Mouse (Mus musculus): ENCODE measurements around the gene Nrp2. TPM values are rescaled to one million over a fixed set of nuclear protein-coding genes. Genes with fewer than 3 reads are reported as not detected.

The Nrp2 gene
- polyA plus RNA-seq, 1 experiment from 2014 or later = 160 TPM

GRCm38 (mm10) chr1:62784084-62784392 lies 81.0 kb downstream of the Nrp2 start:
- Histone ChIP-seq H3K79me2 (ENCODE audit: inconsistent target) (no peaks in the 10 kb centered on the region), H3K27ac (no peak overlapping the region), H3K4me3 (ENCODE audit: inconsistent target) (no peak overlapping the region), H3K36me3 (ENCODE audit: inconsistent target) (peaks cover 92% of the 10 kb centered on the region)
- 84% methylated on average over 5 of the region's 5 CpGs for WGBS (ENCODE audit: missing documents)

- Histone ChIP-seq H3K27ac (no peak overlapping the region), H3K36me3 (ENCODE audit: inconsistent target) (peaks cover 90% of the 10 kb centered on the region), H3K79me2 (ENCODE audit: inconsistent target) (no peaks in the 10 kb centered on the region), H3K4me3 (ENCODE audit: inconsistent target) (no peak overlapping the region)
- WGBS (ENCODE audit: missing documents) = 30% methylated on average over 5 of the region's 5 CpGs
Measured at GRCm38 (mm10) chr1:62786255-62786654, 83.2 kb downstream of the Nrp2 start.

- H3K4me3 ChIP-seq (ENCODE audit: inconsistent target) = no peak overlapping the region
- 86% methylated on average over 6 of the region's 10 CpGs for WGBS (ENCODE audit: missing documents)
- peaks cover 88% of the 10 kb centered on the region for H3K36me3 ChIP-seq (ENCODE audit: inconsistent target)
- no peaks in the 10 kb centered on the region for H3K79me2 ChIP-seq (ENCODE audit: inconsistent target)
- H3K27ac ChIP-seq = no peak overlapping the region
Measured at GRCm38 (mm10) chr1:62787546-62787945, 84.5 kb downstream of the Nrp2 start.

- Histone ChIP-seq H3K4me3 (ENCODE audit: inconsistent target) (no peak overlapping the region), H3K36me3 (ENCODE audit: inconsistent target) (peaks cover 57% of the 10 kb centered on the region), H3K27ac (no peak overlapping the region), H3K79me2 (ENCODE audit: inconsistent target) (no peaks in the 10 kb centered on the region)
- WGBS (ENCODE audit: missing documents) = 75% methylated on average over 19 of the region's 19 CpGs
Measured at GRCm38 (mm10) chr1:62794223-62794895, 91.3 kb downstream of the Nrp2 start.

GRCm38 (mm10) chr1:62794896-62795255 lies 91.8 kb downstream of the Nrp2 start:
- Histone ChIP-seq H3K27ac (no peak overlapping the region), H3K4me3 (ENCODE audit: inconsistent target) (no peak overlapping the region), H3K79me2 (ENCODE audit: inconsistent target) (no peaks in the 10 kb centered on the region), H3K36me3 (ENCODE audit: inconsistent target) (peaks cover 52% of the 10 kb centered on the region)
- 92% methylated on average over 1 of the region's 2 CpGs for WGBS (ENCODE audit: missing documents)

- H3K4me3 ChIP-seq (ENCODE audit: inconsistent target) = no peak overlapping the region
- no peak overlapping the region for H3K27ac ChIP-seq
- H3K79me2 ChIP-seq (ENCODE audit: inconsistent target) = no peaks in the 10 kb centered on the region
- WGBS (ENCODE audit: missing documents) = 47% methylated on average over 27 of the region's 28 CpGs
- peaks cover 46% of the 10 kb centered on the region for H3K36me3 ChIP-seq (ENCODE audit: inconsistent target)
Measured at GRCm38 (mm10) chr1:62795307-62796037, 92.4 kb downstream of the Nrp2 start.

GRCm38 (mm10) chr1:62796038-62796647 lies 93.1 kb downstream of the Nrp2 start:
- H3K4me3 ChIP-seq (ENCODE audit: inconsistent target) = no peak overlapping the region
- H3K79me2 ChIP-seq (ENCODE audit: inconsistent target) = no peaks in the 10 kb centered on the region
- H3K27ac ChIP-seq = no peak overlapping the region
- WGBS (ENCODE audit: missing documents) = 74% methylated on average over 9 of the region's 9 CpGs
- peaks cover 41% of the 10 kb centered on the region for H3K36me3 ChIP-seq (ENCODE audit: inconsistent target)

GRCm38 (mm10) chr1:62799427-62799826 lies 96.3 kb downstream of the Nrp2 start:
- H3K4me3 ChIP-seq (ENCODE audit: inconsistent target) = no peak overlapping the region
- H3K36me3 ChIP-seq (ENCODE audit: inconsistent target) = peaks cover 28% of the 10 kb centered on the region
- H3K27ac ChIP-seq = no peak overlapping the region
- 90% methylated on average over 3 of the region's 4 CpGs for WGBS (ENCODE audit: missing documents)
- no peaks in the 10 kb centered on the region for H3K79me2 ChIP-seq (ENCODE audit: inconsistent target)

GRCm38 (mm10) chr1:62800351-62800750 lies 97.3 kb downstream of the Nrp2 start:
- Histone ChIP-seq H3K27ac (no peak overlapping the region), H3K4me3 (ENCODE audit: inconsistent target) (no peak overlapping the region), H3K79me2 (ENCODE audit: inconsistent target) (no peaks in the 10 kb centered on the region), H3K36me3 (ENCODE audit: inconsistent target) (peaks cover 23% of the 10 kb centered on the region; the same call in 1 of the 2 replicates)
- 88% methylated on average over 5 of the region's 5 CpGs for WGBS (ENCODE audit: missing documents)

- Histone ChIP-seq H3K79me2 (ENCODE audit: inconsistent target) (no peaks in the 10 kb centered on the region), H3K27ac (no peak overlapping the region), H3K36me3 (ENCODE audit: inconsistent target) (peaks cover 15% of the 10 kb centered on the region; the same call in 1 of the 2 replicates), H3K4me3 (ENCODE audit: inconsistent target) (no peak overlapping the region)
- 88% methylated on average over 4 of the region's 4 CpGs for WGBS (ENCODE audit: missing documents)
Measured at GRCm38 (mm10) chr1:62801429-62801828, 98.3 kb downstream of the Nrp2 start.

- H3K79me2 ChIP-seq (ENCODE audit: inconsistent target) = no peaks in the 10 kb centered on the region
- H3K27ac ChIP-seq = no peak overlapping the region
- H3K4me3 ChIP-seq (ENCODE audit: inconsistent target) = no peak overlapping the region
- 86% methylated on average over 3 of the region's 3 CpGs for WGBS (ENCODE audit: missing documents)
- H3K36me3 ChIP-seq (ENCODE audit: inconsistent target) = peaks cover 11% of the 10 kb centered on the region; the same call in 1 of the 2 replicates
Measured at GRCm38 (mm10) chr1:62801842-62802241, 98.8 kb downstream of the Nrp2 start.

GRCm38 (mm10) chr1:62803544-62803943 lies 100.5 kb downstream of the Nrp2 start:
- 81% methylated on average over 1 of the region's 1 CpGs for WGBS (ENCODE audit: missing documents)
- no peak overlapping the region for H3K4me3 ChIP-seq (ENCODE audit: inconsistent target)

GRCm38 (mm10) chr1:62806014-62806413 lies 102.9 kb downstream of the Nrp2 start:
- Histone ChIP-seq H3K79me2 (ENCODE audit: inconsistent target) (no peaks in the 10 kb centered on the region), H3K27ac (no peak overlapping the region), H3K4me3 (ENCODE audit: inconsistent target) (no peak overlapping the region), H3K36me3 (ENCODE audit: inconsistent target) (0 out of 2 replicates have a peak, but pooled peaks cover 13% of the 10 kb centered on the region)
- WGBS (ENCODE audit: missing documents) = 63% methylated on average over 1 of the region's 1 CpGs

More at GRCm38 (mm10) chr1:62803544-62803943, 100.5 kb downstream of the Nrp2 start:
- H3K27ac ChIP-seq = no peak overlapping the region
- H3K79me2 ChIP-seq (ENCODE audit: inconsistent target) = no peaks in the 10 kb centered on the region
- 0 out of 2 replicates have a peak, but pooled peaks cover 7% of the 10 kb centered on the region for H3K36me3 ChIP-seq (ENCODE audit: inconsistent target)

- H3K27ac ChIP-seq = no peak overlapping the region
- H3K4me3 ChIP-seq (ENCODE audit: inconsistent target) = no peak overlapping the region
- H3K36me3 ChIP-seq (ENCODE audit: inconsistent target) = 0 out of 2 replicates have a peak, but pooled peaks cover 12% of the 10 kb centered on the region
- H3K79me2 ChIP-seq (ENCODE audit: inconsistent target) = no peaks in the 10 kb centered on the region
- WGBS (ENCODE audit: missing documents) = 93% methylated on average over 4 of the region's 4 CpGs
Measured at GRCm38 (mm10) chr1:62808395-62808794, 105.3 kb downstream of the Nrp2 start.

All from macrophage (primary cell).